Mouse (Mus musculus): Measurements from ENCODE around the gene Kdsr. TPM values are rescaled to one million over a fixed set of nuclear protein-coding genes. Genes with fewer than 3 reads are reported as not detected.

Kdsr gene
- polyA plus RNA-seq, 1 experiment: 18.7 TPM

- Histone ChIP-seq H3K4me1 (ENCODE audit: control insufficient read depth, insufficient read depth, low read length) (no peaks in the 10 kb centered on the region), H3K4me3 (ENCODE audit: insufficient read depth, low read length) (no peak overlapping the region), H3K27ac (ENCODE audit: insufficient read depth, low read length) (no peak overlapping the region)
- TF ChIP-seq CTCF (IDR thresholded peaks at IDR 0.05; ENCODE audit: extremely low read depth, insufficient read depth, low read length): no peak
- no peak for TF ChIP-seq POLR2A (IDR thresholded peaks at IDR 0.05; ENCODE audit: extremely low read depth, insufficient read depth, low read length)
These were observed 9.2 kb upstream of the Kdsr start for GRCm38 (mm10) chr1:106768773-106769172.

- Histone ChIP-seq H3K4me3 (ENCODE audit: insufficient read depth, low read length) (no peak overlapping the region), H3K27ac (ENCODE audit: insufficient read depth, low read length) (no peak overlapping the region), H3K4me1 (ENCODE audit: control insufficient read depth, insufficient read depth, low read length) (no peaks in the 10 kb centered on the region)
- no peak for TF ChIP-seq CTCF (IDR thresholded peaks at IDR 0.05; ENCODE audit: extremely low read depth, insufficient read depth, low read length)
- TF ChIP-seq POLR2A (IDR thresholded peaks at IDR 0.05; ENCODE audit: extremely low read depth, insufficient read depth, low read length): no peak
These were observed 6.2 kb upstream of the Kdsr start for GRCm38 (mm10) chr1:106765771-106766170.

- no peak overlapping the region for H3K27ac ChIP-seq (ENCODE audit: insufficient read depth, low read length)
- H3K4me1 ChIP-seq (ENCODE audit: control insufficient read depth, insufficient read depth, low read length): no peaks in the 10 kb centered on the region
- no peak for TF ChIP-seq POLR2A (IDR thresholded peaks at IDR 0.05; ENCODE audit: extremely low read depth, insufficient read depth, low read length)
- TF ChIP-seq CTCF (IDR thresholded peaks at IDR 0.05; ENCODE audit: extremely low read depth, insufficient read depth, low read length): no peak
- no peak overlapping the region for H3K4me3 ChIP-seq (ENCODE audit: insufficient read depth, low read length)
These were observed 5.3 kb upstream of the Kdsr start for GRCm38 (mm10) chr1:106764846-106765245.

GRCm38 (mm10) chr1:106764281-106764680, 4.8 kb upstream of the Kdsr start:
- no peaks in the 10 kb centered on the region for H3K4me1 ChIP-seq (ENCODE audit: control insufficient read depth, insufficient read depth, low read length)
- TF ChIP-seq POLR2A (IDR thresholded peaks at IDR 0.05; ENCODE audit: extremely low read depth, insufficient read depth, low read length): no peak
- TF ChIP-seq CTCF (IDR thresholded peaks at IDR 0.05; ENCODE audit: extremely low read depth, insufficient read depth, low read length): no peak
- no peak overlapping the region for H3K27ac ChIP-seq (ENCODE audit: insufficient read depth, low read length)
- H3K4me3 ChIP-seq (ENCODE audit: insufficient read depth, low read length): no peak overlapping the region

- Histone ChIP-seq H3K4me1 (ENCODE audit: control insufficient read depth, insufficient read depth, low read length) (peaks cover 2% of the 10 kb centered on the region; the same call in 1 of the 2 replicates), H3K27ac (ENCODE audit: insufficient read depth, low read length) (no peak overlapping the region), H3K4me3 (ENCODE audit: insufficient read depth, low read length) (no peak overlapping the region)
- TF ChIP-seq CTCF (IDR thresholded peaks at IDR 0.05; ENCODE audit: extremely low read depth, insufficient read depth, low read length): no peak
- TF ChIP-seq POLR2A (IDR thresholded peaks at IDR 0.05; ENCODE audit: extremely low read depth, insufficient read depth, low read length): no peak
These were observed 1.2 kb upstream of the Kdsr start for GRCm38 (mm10) chr1:106760750-106761149.

GRCm38 (mm10) chr1:106758734-106759571, 574 bp downstream of the Kdsr start:
- peak overlapping the region; percentile 19 for H3K27ac ChIP-seq (ENCODE audit: insufficient read depth, low read length)
- no peak for TF ChIP-seq CTCF (IDR thresholded peaks at IDR 0.05; ENCODE audit: extremely low read depth, insufficient read depth, low read length)
- no peak for TF ChIP-seq POLR2A (IDR thresholded peaks at IDR 0.05; ENCODE audit: extremely low read depth, insufficient read depth, low read length)
- peak overlapping the region; percentile 70 for H3K4me3 ChIP-seq (ENCODE audit: insufficient read depth, low read length)
- peaks cover 2% of the 10 kb centered on the region; the same call in 1 of the 2 replicates for H3K4me1 ChIP-seq (ENCODE audit: control insufficient read depth, insufficient read depth, low read length)

- no peak overlapping the region for H3K27ac ChIP-seq (ENCODE audit: insufficient read depth, low read length)
- H3K4me3 ChIP-seq (ENCODE audit: insufficient read depth, low read length): no peak overlapping the region
- no peak for TF ChIP-seq CTCF (IDR thresholded peaks at IDR 0.05; ENCODE audit: extremely low read depth, insufficient read depth, low read length)
- peaks cover 2% of the 10 kb centered on the region; the same call in 1 of the 2 replicates for H3K4me1 ChIP-seq (ENCODE audit: control insufficient read depth, insufficient read depth, low read length)
These were observed 2.9 kb downstream of the Kdsr start for GRCm38 (mm10) chr1:106756633-106757032.

- no peak overlapping the region for H3K27ac ChIP-seq (ENCODE audit: insufficient read depth, low read length)
- no peaks in the 10 kb centered on the region; the same call in 1 of the 2 replicates for H3K4me1 ChIP-seq (ENCODE audit: control insufficient read depth, insufficient read depth, low read length)
- H3K4me3 ChIP-seq (ENCODE audit: insufficient read depth, low read length): no peak overlapping the region
- no peak for TF ChIP-seq CTCF (IDR thresholded peaks at IDR 0.05; ENCODE audit: extremely low read depth, insufficient read depth, low read length)
- TF ChIP-seq POLR2A (IDR thresholded peaks at IDR 0.05; ENCODE audit: extremely low read depth, insufficient read depth, low read length): no peak
These were observed 7.5 kb downstream of the Kdsr start for GRCm38 (mm10) chr1:106752013-106752412.

- no peak for TF ChIP-seq CTCF (IDR thresholded peaks at IDR 0.05; ENCODE audit: extremely low read depth, insufficient read depth, low read length)
- TF ChIP-seq POLR2A (IDR thresholded peaks at IDR 0.05; ENCODE audit: extremely low read depth, insufficient read depth, low read length): no peak
- Histone ChIP-seq H3K4me3 (ENCODE audit: insufficient read depth, low read length) (no peak overlapping the region), H3K4me1 (ENCODE audit: control insufficient read depth, insufficient read depth, low read length) (no peaks in the 10 kb centered on the region; the same call in 1 of the 2 replicates), H3K27ac (ENCODE audit: insufficient read depth, low read length) (no peak overlapping the region)
These were observed 8.9 kb downstream of the Kdsr start for GRCm38 (mm10) chr1:106750656-106751055.
